Mouse (Mus musculus): ENCODE results near the gene Aatk. TPM values are rescaled to one million over a fixed set of nuclear protein-coding genes. Genes with fewer than 3 reads are reported as not detected.

Aatk gene
- polyA plus RNA-seq, 1 experiment from 2014 or later: 1.3 TPM

DNA sequence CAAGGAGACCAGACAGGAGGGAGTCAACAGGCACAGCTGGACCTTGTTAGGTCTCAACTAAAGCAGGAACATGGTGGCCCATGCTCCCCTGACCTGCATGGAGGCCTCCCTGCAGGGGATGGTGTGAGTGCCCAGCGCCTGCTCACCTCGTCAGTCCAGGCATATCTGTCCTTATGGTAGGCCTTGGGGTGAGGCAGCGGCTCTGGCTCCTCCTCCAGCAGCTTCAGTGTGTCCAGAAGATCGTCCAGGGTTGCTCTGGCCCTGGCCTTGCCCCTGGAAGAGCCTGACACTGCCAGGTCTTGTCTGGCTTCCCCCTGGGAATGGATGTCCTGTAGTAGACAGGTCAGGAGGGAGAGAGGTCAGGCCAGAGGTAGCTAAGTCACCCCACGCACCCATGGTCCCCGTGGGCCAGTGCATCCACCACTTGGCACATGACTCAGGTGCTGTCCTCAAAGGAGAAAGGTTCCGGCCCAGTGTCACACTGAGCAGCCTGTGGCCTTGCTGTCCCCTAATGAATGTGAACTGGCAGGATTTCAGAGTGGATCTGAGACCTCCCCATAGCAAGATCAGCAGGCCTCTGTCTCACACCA is 24.9 kb upstream of the Aatk start:
- H3K4me1 ChIP-seq (ENCODE audit: control insufficient read depth, insufficient read depth, low read length): no peaks in the 10 kb centered on the region
- no peaks in the 10 kb centered on the region for H3K27me3 ChIP-seq (ENCODE audit: control insufficient read depth, insufficient read depth, low read length)
- H3K9ac ChIP-seq (ENCODE audit: low read length): no peak overlapping the region
- ATAC-seq (ENCODE audit: low FRiP score) (no peak), DNase-seq (ENCODE audit: low spot score, missing footprints) (no peak)
- H3K4me2 ChIP-seq: no peak overlapping the region
- H3K4me3 ChIP-seq (ENCODE audit: low read depth, low read length): no peak overlapping the region
- H3K9me3 ChIP-seq (ENCODE audit: control insufficient read depth, low read length): no peaks in the 10 kb centered on the region
- H3K36me3 ChIP-seq (ENCODE audit: control insufficient read depth, insufficient read depth, low read length): peaks cover 11% of the 10 kb centered on the region
- whole genome bisulfite sequencing: 76% methylated on average over 7 of the region's 7 CpGs
- H3K27ac ChIP-seq (ENCODE audit: low read depth, low read length): no peak overlapping the region

DNA sequence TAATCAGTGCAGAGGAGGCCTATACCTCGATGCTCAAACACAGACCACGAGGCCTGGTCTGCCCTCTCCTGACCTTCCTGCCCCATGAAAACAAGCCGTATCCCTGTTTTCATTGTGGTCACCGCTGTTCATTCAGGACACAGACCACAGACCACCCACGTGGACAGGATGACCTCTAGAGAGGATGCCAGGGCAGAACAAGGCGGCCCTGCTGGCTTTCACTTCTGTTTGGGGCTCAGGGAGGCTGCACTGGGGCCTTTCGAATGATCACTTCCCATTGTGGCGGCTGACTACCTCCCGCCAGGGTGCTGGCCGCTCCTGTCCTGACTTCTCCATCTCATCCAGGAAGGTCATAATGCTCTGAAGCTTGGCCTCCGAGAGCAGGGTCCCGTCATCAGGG is 24.1 kb upstream of the Aatk start:
- no peaks in the 10 kb centered on the region for H3K4me1 ChIP-seq (ENCODE audit: control insufficient read depth, insufficient read depth, low read length)
- peaks cover 13% of the 10 kb centered on the region for H3K36me3 ChIP-seq (ENCODE audit: control insufficient read depth, insufficient read depth, low read length)
- no peaks in the 10 kb centered on the region for H3K27me3 ChIP-seq (ENCODE audit: control insufficient read depth, insufficient read depth, low read length)
- H3K4me2 ChIP-seq: no peak overlapping the region
- no peak overlapping the region for H3K9ac ChIP-seq (ENCODE audit: low read length)
- no peak for ATAC-seq (ENCODE audit: low FRiP score)
- H3K4me3 ChIP-seq (ENCODE audit: low read depth, low read length): no peak overlapping the region
- no peak for DNase-seq (ENCODE audit: low spot score, missing footprints)
- H3K27ac ChIP-seq (ENCODE audit: low read depth, low read length): no peak overlapping the region
- H3K9me3 ChIP-seq (ENCODE audit: control insufficient read depth, low read length): no peaks in the 10 kb centered on the region
- WGBS: 32% methylated on average over 12 of the region's 12 CpGs

- Histone ChIP-seq H3K4me2 (no peak overlapping the region), H3K9me3 (ENCODE audit: control insufficient read depth, low read length) (no peaks in the 10 kb centered on the region), H3K36me3 (ENCODE audit: control insufficient read depth, insufficient read depth, low read length) (peaks cover 13% of the 10 kb centered on the region), H3K4me3 (ENCODE audit: low read depth, low read length) (no peak overlapping the region), H3K27me3 (ENCODE audit: control insufficient read depth, insufficient read depth, low read length) (no peaks in the 10 kb centered on the region), H3K9ac (ENCODE audit: low read length) (no peak overlapping the region), H3K4me1 (ENCODE audit: control insufficient read depth, insufficient read depth, low read length) (no peaks in the 10 kb centered on the region), H3K27ac (ENCODE audit: low read depth, low read length) (no peak overlapping the region)
- 93% methylated on average over 27 of the region's 27 CpGs for WGBS
- DNase-seq (ENCODE audit: low spot score, missing footprints) (no peak), ATAC-seq (ENCODE audit: low FRiP score) (no peak)
Measured at GRCm38 (mm10) chr11:120070286-120070930, 23.4 kb upstream of the Aatk start.

GRCm38 (mm10) chr11:120069261-120069660 is 22.3 kb upstream of the Aatk start:
- Histone ChIP-seq H3K4me3 (ENCODE audit: low read depth, low read length) (no peak overlapping the region), H3K4me1 (ENCODE audit: control insufficient read depth, insufficient read depth, low read length) (no peaks in the 10 kb centered on the region), H3K27me3 (ENCODE audit: control insufficient read depth, insufficient read depth, low read length) (no peaks in the 10 kb centered on the region), H3K27ac (ENCODE audit: low read depth, low read length) (no peak overlapping the region), H3K9ac (ENCODE audit: low read length) (no peak overlapping the region), H3K9me3 (ENCODE audit: control insufficient read depth, low read length) (no peaks in the 10 kb centered on the region), H3K4me2 (no peak overlapping the region), H3K36me3 (ENCODE audit: control insufficient read depth, insufficient read depth, low read length) (peaks cover 16% of the 10 kb centered on the region)
- DNase-seq (ENCODE audit: low spot score, missing footprints): no peak
- ATAC-seq (ENCODE audit: low FRiP score): no peak
- 63% methylated on average over 11 of the region's 11 CpGs for WGBS

- Histone ChIP-seq H3K27me3 (ENCODE audit: control insufficient read depth, insufficient read depth, low read length) (no peaks in the 10 kb centered on the region), H3K4me1 (ENCODE audit: control insufficient read depth, insufficient read depth, low read length) (no peaks in the 10 kb centered on the region), H3K4me2 (no peak overlapping the region), H3K9ac (ENCODE audit: low read length) (no peak overlapping the region), H3K9me3 (ENCODE audit: control insufficient read depth, low read length) (no peaks in the 10 kb centered on the region), H3K36me3 (ENCODE audit: control insufficient read depth, insufficient read depth, low read length) (peaks cover 16% of the 10 kb centered on the region), H3K27ac (ENCODE audit: low read depth, low read length) (no peak overlapping the region), H3K4me3 (ENCODE audit: low read depth, low read length) (no peak overlapping the region)
- DNase-seq (ENCODE audit: low spot score, missing footprints) (no peak), ATAC-seq (ENCODE audit: low FRiP score) (no peak)
- 41% methylated on average over 17 of the region's 17 CpGs for WGBS
Measured at GRCm38 (mm10) chr11:120067834-120068233, 20.9 kb upstream of the Aatk start.

- peaks cover 13% of the 10 kb centered on the region for H3K36me3 ChIP-seq (ENCODE audit: control insufficient read depth, insufficient read depth, low read length)
- H3K9me3 ChIP-seq (ENCODE audit: control insufficient read depth, low read length): no peaks in the 10 kb centered on the region
- H3K27ac ChIP-seq (ENCODE audit: low read depth, low read length): no peak overlapping the region
- 44% methylated on average over 10 of the region's 10 CpGs for WGBS
- no peak overlapping the region for H3K4me2 ChIP-seq
- peak; percentile 90 for DNase-seq (ENCODE audit: low spot score, missing footprints)
- no peaks in the 10 kb centered on the region for H3K4me1 ChIP-seq (ENCODE audit: control insufficient read depth, insufficient read depth, low read length)
- H3K27me3 ChIP-seq (ENCODE audit: control insufficient read depth, insufficient read depth, low read length): no peaks in the 10 kb centered on the region
- no peak overlapping the region for H3K4me3 ChIP-seq (ENCODE audit: low read depth, low read length)
- ATAC-seq (ENCODE audit: low FRiP score): peak; percentile 36; the same call in 1 of the 2 replicates
- no peak overlapping the region for H3K9ac ChIP-seq (ENCODE audit: low read length)
Measured at GRCm38 (mm10) chr11:120065291-120065690, 18.3 kb upstream of the Aatk start.

- Histone ChIP-seq H3K9ac (ENCODE audit: low read length) (no peak overlapping the region), H3K36me3 (ENCODE audit: control insufficient read depth, insufficient read depth, low read length) (peaks cover 13% of the 10 kb centered on the region), H3K9me3 (ENCODE audit: control insufficient read depth, low read length) (no peaks in the 10 kb centered on the region), H3K4me1 (ENCODE audit: control insufficient read depth, insufficient read depth, low read length) (no peaks in the 10 kb centered on the region), H3K4me3 (ENCODE audit: low read depth, low read length) (no peak overlapping the region), H3K27ac (ENCODE audit: low read depth, low read length) (no peak overlapping the region), H3K27me3 (ENCODE audit: control insufficient read depth, insufficient read depth, low read length) (no peaks in the 10 kb centered on the region), H3K4me2 (no peak overlapping the region)
- 91% methylated on average over 11 of the region's 11 CpGs for WGBS
- ATAC-seq (ENCODE audit: low FRiP score) (no peak), DNase-seq (ENCODE audit: low spot score, missing footprints) (no peak)
Measured at GRCm38 (mm10) chr11:120064668-120065040, 17.7 kb upstream of the Aatk start.

- Histone ChIP-seq H3K27me3 (ENCODE audit: control insufficient read depth, insufficient read depth, low read length) (no peaks in the 10 kb centered on the region), H3K9me3 (ENCODE audit: control insufficient read depth, low read length) (no peaks in the 10 kb centered on the region), H3K36me3 (ENCODE audit: control insufficient read depth, insufficient read depth, low read length) (peaks cover 13% of the 10 kb centered on the region), H3K4me3 (ENCODE audit: low read depth, low read length) (no peak overlapping the region), H3K9ac (ENCODE audit: low read length) (no peak overlapping the region), H3K27ac (ENCODE audit: low read depth, low read length) (no peak overlapping the region), H3K4me2 (no peak overlapping the region), H3K4me1 (ENCODE audit: control insufficient read depth, insufficient read depth, low read length) (no peaks in the 10 kb centered on the region)
- 88% methylated on average over 13 of the region's 13 CpGs for WGBS
- DNase-seq (ENCODE audit: low spot score, missing footprints) (no peak), ATAC-seq (ENCODE audit: low FRiP score) (no peak)
Measured at GRCm38 (mm10) chr11:120064006-120064667, 17.2 kb upstream of the Aatk start.

DNA sequence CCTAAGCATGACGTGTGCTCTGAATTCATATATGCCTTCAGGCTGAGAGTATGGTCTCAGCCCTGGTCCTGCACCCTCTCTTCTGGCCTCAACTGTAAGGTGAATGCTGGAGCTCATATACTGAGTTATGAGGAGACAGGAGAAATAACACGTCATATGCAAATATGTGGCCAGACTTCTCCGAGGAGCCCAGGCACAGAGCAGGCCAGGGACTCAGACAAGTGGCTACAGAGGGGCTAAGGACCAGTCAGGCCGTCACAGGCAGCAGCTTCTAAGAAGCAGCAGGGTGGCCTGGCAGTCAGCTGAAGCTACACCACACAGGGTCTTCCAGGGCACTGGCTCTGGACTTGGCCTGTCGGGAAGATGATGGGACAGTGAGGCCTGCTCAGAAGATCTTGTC is 16.4 kb upstream of the Aatk start:
- ATAC-seq (ENCODE audit: low FRiP score) (no peak), DNase-seq (ENCODE audit: low spot score, missing footprints) (no peak)
- Histone ChIP-seq H3K36me3 (ENCODE audit: control insufficient read depth, insufficient read depth, low read length) (peaks cover 13% of the 10 kb centered on the region), H3K4me3 (ENCODE audit: low read depth, low read length) (no peak overlapping the region), H3K27me3 (ENCODE audit: control insufficient read depth, insufficient read depth, low read length) (no peaks in the 10 kb centered on the region), H3K9ac (ENCODE audit: low read length) (no peak overlapping the region), H3K27ac (ENCODE audit: low read depth, low read length) (no peak overlapping the region), H3K9me3 (ENCODE audit: control insufficient read depth, low read length) (no peaks in the 10 kb centered on the region), H3K4me2 (no peak overlapping the region), H3K4me1 (ENCODE audit: control insufficient read depth, insufficient read depth, low read length) (no peaks in the 10 kb centered on the region)
- 91% methylated on average over 5 of the region's 5 CpGs for WGBS
